Comparison of ENCODE assay signal across 8 mouse cellular contexts in the genomic region with DNA sequence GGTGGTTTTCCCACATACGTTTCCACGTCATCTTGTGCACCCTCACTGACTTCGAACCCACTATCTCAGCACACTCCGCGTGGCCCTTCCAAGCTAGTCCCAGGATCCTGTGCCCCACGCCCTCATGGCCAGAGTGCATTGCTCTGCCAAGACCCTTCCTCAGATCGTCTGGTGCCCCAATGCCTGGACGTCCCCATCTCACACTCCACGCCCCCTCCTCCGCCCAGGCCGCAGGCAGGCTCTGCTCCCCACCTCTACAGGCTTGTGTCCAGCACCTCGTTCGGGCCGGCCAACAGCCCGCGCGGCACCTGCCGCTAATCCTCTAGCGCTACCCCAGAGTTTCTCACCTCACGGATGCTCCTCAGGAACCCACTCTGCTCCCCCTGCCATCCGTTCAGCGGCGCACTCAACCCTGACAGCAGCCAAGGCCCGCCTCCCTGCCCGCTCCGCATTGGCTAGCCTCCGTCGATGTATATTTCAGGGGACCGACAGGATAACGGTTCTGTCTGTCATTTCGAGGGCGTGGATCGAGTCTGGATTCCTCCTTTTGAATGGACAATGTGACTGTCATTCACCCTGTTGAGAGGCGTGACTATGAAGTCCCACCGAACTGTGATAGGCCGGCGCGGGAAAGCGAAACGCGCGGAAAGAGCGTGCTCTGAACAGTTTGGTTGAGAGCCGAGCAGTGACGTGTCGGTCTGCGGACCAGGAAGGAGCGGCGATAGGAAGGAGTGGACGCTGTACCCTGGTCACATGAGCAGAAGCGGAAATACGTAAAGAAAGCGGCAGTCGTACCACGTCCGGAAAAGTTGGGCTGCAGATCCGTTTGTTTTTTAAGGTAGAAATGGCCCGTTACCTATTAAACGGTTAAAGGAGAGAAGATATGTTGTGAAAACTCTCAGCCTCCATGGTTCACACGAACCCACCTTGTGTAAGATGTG. TPM values are rescaled to one million over a fixed set of nuclear protein-coding genes. Genes with fewer than 3 reads are reported as not detected.
DNase-seq lines count a peak whose midpoint lies in the region; ATAC-seq lines count a peak whose summit lies in the region.

A gene (minus strand): TSS at position 477 of the 941 bp plus-strand sequence.

- H3K4me3 ChIP-seq in hindbrain, embryonic 15.5 days, result peak within 1 kb of the TSS; percentile 89

- peaks cover 25% of the 10 kb centered on the region for H3K4me1 ChIP-seq in hindbrain, embryonic 15.5 days (replicated peaks)

- H3K27ac ChIP-seq in hindbrain, embryonic 15.5 days (replicated peaks), result peak within 1 kb of the TSS; percentile 88

- ATAC-seq in hindbrain, embryonic 15.5 days (ENCODE audit: low FRiP score, low read depth), result peak; percentile 100

- peak; percentile 99 for DNase-seq in T-cell, adult 2 months (ENCODE audit: low spot score)
- DNase-seq in cerebellum, postnatal 36 days, result peak; percentile 99
- DNase-seq in frontal cortex, postnatal 36 days (ENCODE audit: low spot score in 2 of 2), result peak; percentile 99 to 100
- peak; percentile 98 for DNase-seq in left cerebral cortex, adult 11 months (ENCODE audit: low spot score)
- DNase-seq in lung, postnatal 4 days, result peak; percentile 98 to 100
- DNase-seq in retina, postnatal 7 days (ENCODE audit: low read depth, low spot score), result peak; percentile 100
- DNase-seq in urinary bladder, adult 2 months (ENCODE audit: low spot score), result peak; percentile 83

- H3K9me3 ChIP-seq in hindbrain, embryonic 15.5 days, result no peaks in the 10 kb centered on the region

- under 1% methylated on average over 60 of the region's 60 CpGs for WGBS in hindbrain, embryonic 15.5 days

- peak within 1 kb of the TSS; percentile 79 for H3K9ac ChIP-seq in hindbrain, embryonic 15.5 days

- H3K27me3 ChIP-seq in hindbrain, embryonic 15.5 days, result no peaks in the 10 kb centered on the region

- H3K36me3 ChIP-seq in hindbrain, embryonic 15.5 days, result peaks cover 19% of the 10 kb centered on the region

- peak within 1 kb of the TSS; percentile 89 for H3K4me2 ChIP-seq in hindbrain, embryonic 15.5 days

RNA-seq across cellular contexts. Expression of the gene that starts here (rescaled TPM):
- polyA plus RNA-seq in hindbrain, embryonic 15.5 days (2015; fragmentation: Nextera tagmentation; extraction: Ambion mirVana), result 92.2 and 102 TPM in 2 replicates
- polyA plus RNA-seq in urinary bladder, adult 2 months (2012; rRNA removed), result 161 and 169 TPM in 2 replicates

Comparison
In these comparisons a context has a peak if more than half of its experiments do, and no peak if none do; other contexts are left out.
1. Peak in every context shown above with its lines: DNase-seq, ATAC-seq, H3K4me3 ChIP-seq and H3K27ac ChIP-seq.